Mouse (Mus musculus) kidney, adult 18-20 months (tissue): ENCODE data around the gene Plpp7.
A peak's percentile ranks its signal among the peaks of the same experiment; 100 is the strongest.

Experiments used
- DNase-seq: peaks from one replicate; pipeline ENCODE4 v3.0.0; 2021

The Plpp7 gene

GRCm38 (mm10) chr2:32105117-32105913 lies 10.0 kb downstream of the Plpp7 start:
- DNase-seq, result no peak

- DNase-seq, result no peak
These were observed 10.6 kb downstream of the Plpp7 start for GRCm38 (mm10) chr2:32105930-32106329.

GRCm38 (mm10) chr2:32111268-32111667 lies 15.9 kb downstream of the Plpp7 start:
- no peak for DNase-seq

GRCm38 (mm10) chr2:32112548-32112947 lies 17.2 kb downstream of the Plpp7 start:
- no peak for DNase-seq

GRCm38 (mm10) chr2:32115851-32116268 lies 20.5 kb downstream of the Plpp7 start:
- no peak for DNase-seq

GRCm38 (mm10) chr2:32119802-32120750 lies 24.7 kb downstream of the Plpp7 start:
- no peak for DNase-seq

GRCm38 (mm10) chr2:32121150-32121549 lies 25.8 kb downstream of the Plpp7 start:
- no peak for DNase-seq

GRCm38 (mm10) chr2:32121785-32122184 lies 26.5 kb downstream of the Plpp7 start:
- DNase-seq, result no peak

GRCm38 (mm10) chr2:32127653-32128535 lies 32.6 kb downstream of the Plpp7 start:
- DNase-seq, result no peak

- DNase-seq, result no peak
These were observed 33.2 kb downstream of the Plpp7 start for GRCm38 (mm10) chr2:32128536-32128841.

GRCm38 (mm10) chr2:32129383-32130074 lies 34.2 kb downstream of the Plpp7 start:
- no peak for DNase-seq

- peak; percentile 54 for DNase-seq
These were observed 35.1 kb downstream of the Plpp7 start for GRCm38 (mm10) chr2:32130435-32130834.

- DNase-seq, result no peak
These were observed 36.0 kb downstream of the Plpp7 start for GRCm38 (mm10) chr2:32131205-32131834.

GRCm38 (mm10) chr2:32131866-32132566 lies 36.7 kb downstream of the Plpp7 start:
- no peak for DNase-seq

- peak; percentile 66 for DNase-seq
These were observed 37.3 kb downstream of the Plpp7 start for GRCm38 (mm10) chr2:32132567-32132992.

GRCm38 (mm10) chr2:32134039-32134438 lies 38.7 kb downstream of the Plpp7 start:
- DNase-seq, result peak; percentile 94

- DNase-seq, result peak; percentile 95
These were observed 42.4 kb downstream of the Plpp7 start for GRCm38 (mm10) chr2:32137667-32138266.

GRCm38 (mm10) chr2:32139377-32139776 lies 44.0 kb downstream of the Plpp7 start:
- DNase-seq, result no peak

GRCm38 (mm10) chr2:32140498-32140934 lies 45.2 kb downstream of the Plpp7 start:
- DNase-seq, result peak; percentile 54

- no peak for DNase-seq
These were observed 46.3 kb downstream of the Plpp7 start for GRCm38 (mm10) chr2:32141602-32142001.
